Mouse (Mus musculus) neural tube, embryonic 11.5 days (tissue): ENCODE data around the gene Ank. TPM values are rescaled to one million over a fixed set of nuclear protein-coding genes. Genes with fewer than 3 reads are reported as not detected.

Experiments used
- ATAC-seq: fragments of 200-750 bp; cut with Nextera tagmentation; 2 replicates; pipeline ENCODE4 v1.8.0; 2017; ENCODE audit warnings: moderate number of reproducible peaks, mild to moderate bottlenecking, moderate TSS enrichment, moderate library complexity; ENCODE audit not compliant: insufficient read depth, low FRiP score, low TSS enrichment
- DNase-seq: peaks from one replicate; pipeline ENCODE4 v3.0.0-alpha.2; 2015; ENCODE audit warnings: low spot score
- H3K27ac ChIP-seq: fragments of 300-500 bp; sonication (generic); 2 replicates; pipeline ENCODE4 v1.5.1; 2014; ENCODE audit warnings: low read depth, mild to moderate bottlenecking, low read length
- H3K27me3 ChIP-seq: fragments of 300-500 bp; sonication (generic); 2 replicates; pipeline ENCODE4 v1.6.1; 2014; ENCODE audit warnings: mild to moderate bottlenecking, low read length, mixed read lengths; ENCODE audit not compliant: control insufficient read depth, insufficient read depth
- H3K36me3 ChIP-seq: fragments of 300-500 bp; sonication (generic); 2 replicates; pipeline ENCODE4 v1.6.1; 2014; ENCODE audit warnings: mild to moderate bottlenecking, low read length, moderate library complexity, mixed read lengths; ENCODE audit not compliant: control insufficient read depth, insufficient read depth
- H3K4me1 ChIP-seq: fragments of 300-500 bp; sonication (generic); 2 replicates; pipeline ENCODE4 v1.6.1; 2014; ENCODE audit warnings: low read length, mixed read lengths; ENCODE audit not compliant: control insufficient read depth, insufficient read depth
- H3K4me2 ChIP-seq: fragments of 300-500 bp; sonication (generic); 2 replicates; pipeline ENCODE4 v1.6.1; 2014; ENCODE audit warnings: low read depth, mild to moderate bottlenecking, moderate library complexity
- H3K4me3 ChIP-seq: fragments of 300-500 bp; sonication (generic); 2 replicates; pipeline ENCODE4 v1.5.1; 2014; ENCODE audit warnings: low read depth, low read length
- H3K9ac ChIP-seq: fragments of 300-500 bp; sonication (generic); 2 replicates; pipeline ENCODE4 v1.6.1; 2014; ENCODE audit warnings: mild to moderate bottlenecking, low read length
- H3K9me3 ChIP-seq: fragments of 300-500 bp; sonication (generic); 2 replicates; pipeline ENCODE4 v1.6.1; 2016; ENCODE audit warnings: low read length; ENCODE audit not compliant: control insufficient read depth
- WGBS: fragments of 180-500 bp; shearing (Covaris S2); extraction: QIAGEN DNeasy Blood & Tissue Kit; methylation state at CpG from one replicate; pipeline ENCODE4 v1.1.7; 2014; 5-methylcytosine and 5-hydroxymethylcytosine counted together
- polyA plus RNA-seq: library from polyadenylated mRNA; unstranded; fragments of >200 nt; fragmentation: Nextera tagmentation; extraction: Ambion mirVana; gene quantifications from 2 replicates; pipeline ENCODE4 v1.2.1, GENCODE M21; 2014

The Ank gene
- polyA plus RNA-seq, 1 experiment from 2014 or later, result 12.9 TPM

DNA sequence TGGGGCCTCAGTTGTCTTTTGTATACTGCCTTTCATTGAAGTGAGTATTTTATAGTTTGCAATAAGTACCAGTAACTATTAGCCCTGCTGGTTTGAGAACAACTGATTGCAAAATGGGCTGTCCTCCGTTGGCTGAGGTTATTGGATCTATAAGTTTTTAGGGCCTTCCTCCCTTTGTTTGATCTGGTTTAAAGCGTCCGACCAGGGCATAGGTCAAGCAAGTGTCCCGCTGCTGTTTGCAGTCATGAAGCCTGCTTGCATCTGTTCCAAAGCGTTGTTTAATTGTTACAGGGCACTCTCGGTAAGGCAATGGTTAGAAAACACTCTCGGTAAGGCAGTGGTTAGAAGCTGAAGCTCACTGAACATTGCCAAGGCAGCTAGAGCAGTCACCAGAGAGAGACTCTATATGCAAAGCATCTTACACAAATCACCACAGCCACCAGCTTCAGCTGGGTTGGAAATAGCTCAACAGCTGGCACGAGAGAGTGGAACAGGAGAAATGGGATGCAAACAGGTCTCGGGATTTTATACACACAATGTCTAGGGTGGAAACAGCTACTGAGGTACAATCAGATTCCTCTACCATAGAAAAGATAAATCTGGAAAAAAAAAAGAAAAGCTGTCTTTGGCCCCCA, 84.0 kb downstream of the Ank start:
- H3K36me3 ChIP-seq, result no peaks in the 10 kb centered on the region
- no peaks in the 10 kb centered on the region for H3K9me3 ChIP-seq
- no peak overlapping the region for H3K4me3 ChIP-seq
- WGBS, result 34% methylated on average over 9 of the region's 9 CpGs
- no peak for DNase-seq
- no peak overlapping the region for H3K9ac ChIP-seq
- no peak overlapping the region for H3K27ac ChIP-seq
- ATAC-seq, result no peak
- no peaks in the 10 kb centered on the region for H3K27me3 ChIP-seq
- no peak overlapping the region for H3K4me2 ChIP-seq
- H3K4me1 ChIP-seq, result peaks cover 3% of the 10 kb centered on the region; the same call in 1 of the 2 replicates

- WGBS, result 86% methylated on average over 19 of the region's 19 CpGs
- Histone ChIP-seq H3K9ac (no peak overlapping the region), H3K27me3 (no peaks in the 10 kb centered on the region), H3K27ac (no peak overlapping the region), H3K4me2 (no peak overlapping the region), H3K4me3 (no peak overlapping the region), H3K9me3 (no peaks in the 10 kb centered on the region), H3K4me1 (peaks cover 3% of the 10 kb centered on the region; the same call in 1 of the 2 replicates), H3K36me3 (no peaks in the 10 kb centered on the region)
- ATAC-seq, result no peak
- DNase-seq, result no peak
Measured at GRCm38 (mm10) chr15:27551117-27552114, 84.9 kb downstream of the Ank start.

DNA sequence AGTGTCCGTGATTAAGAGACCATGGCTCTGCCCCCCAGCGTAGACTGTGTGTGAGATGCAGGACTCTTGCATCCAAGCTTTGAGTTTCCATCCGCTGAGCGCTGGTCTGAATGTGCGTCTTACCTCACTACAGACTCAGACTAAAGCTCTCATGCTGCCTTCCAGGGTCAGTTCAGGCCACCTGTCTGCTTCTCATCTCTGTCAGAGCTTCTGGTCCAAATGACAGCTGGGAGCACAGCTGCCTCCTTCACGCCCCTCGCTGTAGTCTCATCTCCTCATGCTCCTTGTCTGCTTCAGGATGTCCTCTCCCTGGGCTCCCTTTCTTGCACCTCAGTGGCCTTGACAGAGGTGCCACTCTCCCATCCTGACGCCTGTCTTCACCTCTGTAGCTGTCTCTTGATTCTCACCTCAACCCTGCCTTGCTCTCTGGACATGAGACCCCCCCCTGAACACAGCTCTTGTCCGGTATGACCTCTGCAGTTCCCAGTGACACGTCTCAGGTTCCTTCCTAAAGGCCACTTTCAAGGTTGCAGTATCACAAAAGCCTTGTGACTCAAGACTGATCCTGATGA, 85.7 kb downstream of the Ank start:
- Histone ChIP-seq H3K9ac (no peak overlapping the region), H3K4me3 (no peak overlapping the region), H3K9me3 (no peaks in the 10 kb centered on the region), H3K27me3 (no peaks in the 10 kb centered on the region), H3K27ac (no peak overlapping the region), H3K36me3 (no peaks in the 10 kb centered on the region), H3K4me2 (no peak overlapping the region), H3K4me1 (peaks cover 3% of the 10 kb centered on the region; the same call in 1 of the 2 replicates)
- no peak for ATAC-seq
- WGBS, result 81% methylated on average over 10 of the region's 10 CpGs
- DNase-seq, result no peak

GRCm38 (mm10) chr15:27553554-27553953, 87.1 kb downstream of the Ank start:
- H3K36me3 ChIP-seq, result no peaks in the 10 kb centered on the region
- no peak overlapping the region for H3K27ac ChIP-seq
- no peak overlapping the region for H3K4me2 ChIP-seq
- H3K9ac ChIP-seq, result no peak overlapping the region
- no peaks in the 10 kb centered on the region for H3K9me3 ChIP-seq
- no peak overlapping the region for H3K4me3 ChIP-seq
- DNase-seq, result no peak
- ATAC-seq, result no peak
- 93% methylated on average over 5 of the region's 5 CpGs for WGBS
- peaks cover 3% of the 10 kb centered on the region; the same call in 1 of the 2 replicates for H3K4me1 ChIP-seq
- no peaks in the 10 kb centered on the region for H3K27me3 ChIP-seq

- DNase-seq (no peak), ATAC-seq (no peak)
- Histone ChIP-seq H3K9me3 (no peaks in the 10 kb centered on the region), H3K36me3 (no peaks in the 10 kb centered on the region), H3K4me1 (no peaks in the 10 kb centered on the region), H3K9ac (no peak overlapping the region), H3K27me3 (no peaks in the 10 kb centered on the region), H3K4me3 (no peak overlapping the region), H3K27ac (no peak overlapping the region), H3K4me2 (no peak overlapping the region)
- 73% methylated on average over 16 of the region's 16 CpGs for WGBS
Measured at GRCm38 (mm10) chr15:27558456-27559147, 92.1 kb downstream of the Ank start.

DNA sequence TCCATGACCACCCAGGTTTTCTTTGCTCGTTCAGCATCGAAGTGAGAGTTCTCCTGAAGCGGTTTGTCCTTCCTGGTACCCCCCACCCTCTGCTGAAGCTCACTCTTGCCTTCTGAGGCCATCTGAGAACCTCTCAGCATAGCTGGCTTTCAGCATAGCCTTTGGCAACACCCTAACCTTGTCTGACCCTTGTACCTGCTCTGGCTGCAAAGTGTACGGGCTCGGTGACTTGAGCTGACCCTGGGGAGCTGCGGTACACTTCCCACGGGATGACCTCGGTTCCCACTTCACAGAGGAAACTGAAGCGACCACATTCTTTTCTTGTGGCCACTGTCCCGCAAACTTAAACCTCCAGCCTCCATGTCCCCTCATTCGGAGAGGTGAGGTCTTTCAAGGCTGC, 93.8 kb downstream of the Ank start:
- no peak for ATAC-seq

DNA sequence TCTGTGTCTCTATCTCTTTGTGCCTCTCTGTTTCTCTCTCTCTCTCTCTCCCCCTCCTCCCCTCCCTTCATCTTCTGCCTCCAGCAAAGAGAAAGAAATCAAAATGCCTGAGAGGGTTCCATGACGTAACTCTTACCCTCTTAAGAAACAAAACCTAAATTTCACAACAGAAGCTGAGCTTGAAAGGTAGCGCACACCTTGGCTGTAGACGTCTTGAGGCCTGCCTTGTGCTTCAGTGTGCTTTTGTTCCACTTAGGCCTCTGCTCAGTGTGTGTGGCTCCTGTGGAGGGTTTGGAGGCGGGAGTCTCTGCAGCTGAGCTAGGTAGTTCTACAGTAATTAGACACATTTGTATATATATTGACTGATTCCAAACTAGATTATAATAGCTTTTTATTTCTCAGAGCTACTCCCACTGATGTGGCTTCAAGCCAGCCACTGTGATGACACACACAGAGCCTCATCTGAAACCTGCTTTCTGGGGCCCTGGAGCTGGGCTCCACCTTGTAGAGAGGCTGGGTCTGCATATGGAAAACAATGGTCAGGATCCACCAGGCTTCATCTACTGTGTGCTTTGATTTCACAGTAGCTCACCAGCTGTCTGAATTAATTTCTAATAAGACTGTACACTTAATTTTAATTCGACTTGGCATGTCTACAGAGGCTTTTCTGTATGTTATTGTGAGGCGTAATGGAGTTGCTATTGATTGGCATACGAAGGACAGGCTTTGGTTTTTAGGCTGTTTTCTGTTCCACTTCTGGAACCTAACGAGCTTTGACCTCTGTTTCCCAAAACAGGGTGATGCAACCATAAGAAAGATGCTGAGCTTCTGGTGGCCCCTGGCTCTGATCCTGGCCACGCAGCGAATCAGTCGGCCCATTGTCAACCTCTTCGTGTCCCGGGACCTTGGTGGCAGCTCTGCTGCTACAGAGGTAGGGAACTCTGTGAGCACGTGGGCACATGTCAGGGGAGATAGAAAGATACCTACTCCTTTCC, 97.9 kb downstream of the Ank start:
- Histone ChIP-seq H3K4me1 (no peaks in the 10 kb centered on the region), H3K9ac (no peak overlapping the region), H3K27ac (no peak overlapping the region), H3K36me3 (no peaks in the 10 kb centered on the region), H3K4me3 (no peak overlapping the region), H3K9me3 (no peaks in the 10 kb centered on the region), H3K27me3 (no peaks in the 10 kb centered on the region), H3K4me2 (no peak overlapping the region)
- 92% methylated on average over 14 of the region's 14 CpGs for WGBS
- no peak for DNase-seq
- no peak for ATAC-seq

More for the DNA sequence above, 93.8 kb downstream of the Ank start:
- no peak overlapping the region for H3K9ac ChIP-seq
- no peak overlapping the region for H3K4me2 ChIP-seq
- no peaks in the 10 kb centered on the region for H3K36me3 ChIP-seq
- 91% methylated on average over 11 of the region's 11 CpGs for WGBS
- no peaks in the 10 kb centered on the region for H3K27me3 ChIP-seq
- H3K9me3 ChIP-seq, result no peaks in the 10 kb centered on the region
- DNase-seq, result no peak
- H3K4me3 ChIP-seq, result no peak overlapping the region
- no peaks in the 10 kb centered on the region for H3K4me1 ChIP-seq
- no peak overlapping the region for H3K27ac ChIP-seq
